Mouse (Mus musculus) forebrain, embryonic 16.5 days (tissue): ENCODE data around the gene Dph2. TPM values are rescaled to one million over a fixed set of nuclear protein-coding genes. Genes with fewer than 3 reads are reported as not detected.

Experiments
- ATAC-seq: fragments of 200-750 bp; cut with Nextera tagmentation; 2 replicates; pipeline ENCODE4 v1.8.0; 2017; ENCODE audit warnings: mild to moderate bottlenecking, moderate library complexity
- H3K27ac ChIP-seq: fragments of 300-500 bp; sonication (generic); 2 replicates; pipeline ENCODE4 v1.5.1; 2014; ENCODE audit warnings: low read length, control low read depth
- H3K27me3 ChIP-seq: fragments of 300-500 bp; sonication (generic); replicated peaks from 2 replicates; pipeline ENCODE4 v1.6.1; 2014; ENCODE audit warnings: low read length; ENCODE audit not compliant: control insufficient read depth, insufficient read depth
- H3K36me3 ChIP-seq: fragments of 300-500 bp; sonication (generic); 2 replicates; pipeline ENCODE4 v1.6.1; 2014; ENCODE audit not compliant: control insufficient read depth, insufficient read depth
- H3K4me1 ChIP-seq: fragments of 300-500 bp; sonication (generic); replicated peaks from 2 replicates; pipeline ENCODE4 v1.6.1; 2014; ENCODE audit warnings: low read length; ENCODE audit not compliant: control insufficient read depth, insufficient read depth
- H3K4me2 ChIP-seq: fragments of 300-500 bp; sonication (generic); 2 replicates; pipeline ENCODE4 v1.6.1; 2014; ENCODE audit warnings: mild to moderate bottlenecking, low read length, control low read depth
- H3K4me3 ChIP-seq: fragments of 300-500 bp; sonication (generic); replicated peaks from 2 replicates; pipeline ENCODE4 v1.5.1; 2014; ENCODE audit warnings: mild to moderate bottlenecking, low read length, control low read depth
- H3K9ac ChIP-seq: fragments of 300-500 bp; sonication (generic); replicated peaks from 2 replicates; pipeline ENCODE4 v1.6.1; 2014; ENCODE audit warnings: low read depth, low read length, control low read depth
- H3K9me3 ChIP-seq: fragments of 300-500 bp; sonication (generic); 2 replicates; pipeline ENCODE4 v1.6.1; 2016; ENCODE audit warnings: low read length; ENCODE audit not compliant: control insufficient read depth
- WGBS: fragments of 180-500 bp; shearing (Covaris S2); extraction: QIAGEN DNeasy Blood & Tissue Kit; methylation state at CpG from one replicate; pipeline ENCODE4 v1.1.7; 2014; 5-methylcytosine and 5-hydroxymethylcytosine counted together
- polyA plus RNA-seq: library from polyadenylated mRNA; unstranded; fragments of >200 nt; fragmentation: Nextera tagmentation; extraction: Ambion mirVana; gene quantifications from 2 replicates; pipeline ENCODE4 v1.2.1, GENCODE M21; 2015

Dph2 gene
- polyA plus RNA-seq, 1 experiment from 2014 or later, result 30.1 TPM

- Histone ChIP-seq H3K4me3 (no peak overlapping the region), H3K27ac (no peak overlapping the region), H3K4me2 (no peak overlapping the region), H3K9me3 (no peaks in the 10 kb centered on the region), H3K36me3 (no peaks in the 10 kb centered on the region), H3K9ac (no peak overlapping the region), H3K4me1 (peaks cover 15% of the 10 kb centered on the region), H3K27me3 (peaks cover 21% of the 10 kb centered on the region)
- WGBS, result 59% methylated on average over 2 of the region's 2 CpGs
- ATAC-seq, result no peak
These were observed 31.6 kb upstream of the Dph2 start for GRCm38 (mm10) chr4:117923450-117923849.

- no peak overlapping the region for H3K27ac ChIP-seq
- peaks cover 1% of the 10 kb centered on the region for H3K4me1 ChIP-seq
- WGBS, result 84% methylated on average over 2 of the region's 2 CpGs
- peaks cover 8% of the 10 kb centered on the region; the same call in 1 of the 2 replicates for H3K27me3 ChIP-seq
- H3K9me3 ChIP-seq, result no peaks in the 10 kb centered on the region
- no peak overlapping the region for H3K4me3 ChIP-seq
- H3K9ac ChIP-seq, result no peak overlapping the region
- H3K4me2 ChIP-seq, result no peak overlapping the region
- no peak for ATAC-seq
- H3K36me3 ChIP-seq, result no peaks in the 10 kb centered on the region
These were observed 29.5 kb upstream of the Dph2 start for GRCm38 (mm10) chr4:117921358-117921757.

DNA sequence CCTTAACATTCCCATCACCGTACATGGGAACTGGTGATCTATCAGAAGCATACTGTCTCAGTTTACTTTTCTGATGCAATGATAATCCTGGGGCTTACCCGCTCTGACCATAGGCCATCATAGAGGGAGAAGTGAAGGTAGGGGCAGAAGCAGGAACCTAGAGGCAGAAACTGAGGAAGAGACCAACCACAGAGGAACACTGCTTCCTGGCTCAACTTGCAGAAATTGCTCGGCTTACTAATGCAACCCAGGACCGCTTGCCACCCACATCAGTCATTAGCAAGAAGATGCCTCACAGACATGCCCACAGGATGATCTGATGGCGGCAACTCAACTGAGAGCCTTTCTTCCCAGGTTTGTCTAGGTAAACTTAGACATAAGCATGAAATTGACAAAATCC is 26.9 kb upstream of the Dph2 start:
- 94% methylated on average over 5 of the region's 5 CpGs for WGBS
- ATAC-seq, result no peak

GRCm38 (mm10) chr4:117918261-117918660 is 26.4 kb upstream of the Dph2 start:
- Histone ChIP-seq H3K9ac (no peak overlapping the region), H3K9me3 (no peaks in the 10 kb centered on the region), H3K4me2 (no peak overlapping the region), H3K27ac (no peak overlapping the region), H3K36me3 (no peaks in the 10 kb centered on the region), H3K4me3 (no peak overlapping the region), H3K4me1 (peaks cover 18% of the 10 kb centered on the region), H3K27me3 (no peaks in the 10 kb centered on the region)
- 60% methylated on average over 3 of the region's 3 CpGs for WGBS
- no peak for ATAC-seq

More for the DNA sequence above, 26.9 kb upstream of the Dph2 start:
- no peak overlapping the region for H3K27ac ChIP-seq
- no peaks in the 10 kb centered on the region for H3K36me3 ChIP-seq
- no peak overlapping the region for H3K4me3 ChIP-seq
- H3K27me3 ChIP-seq, result no peaks in the 10 kb centered on the region
- H3K4me2 ChIP-seq, result no peak overlapping the region
- H3K4me1 ChIP-seq, result peaks cover 13% of the 10 kb centered on the region
- H3K9me3 ChIP-seq, result no peaks in the 10 kb centered on the region
- H3K9ac ChIP-seq, result no peak overlapping the region

GRCm38 (mm10) chr4:117917847-117918246 is 26.0 kb upstream of the Dph2 start:
- H3K9ac ChIP-seq, result no peak overlapping the region
- WGBS, result 93% methylated on average over 4 of the region's 4 CpGs
- no peaks in the 10 kb centered on the region for H3K9me3 ChIP-seq
- no peak for ATAC-seq
- no peaks in the 10 kb centered on the region for H3K27me3 ChIP-seq
- H3K4me3 ChIP-seq, result no peak overlapping the region
- H3K36me3 ChIP-seq, result no peaks in the 10 kb centered on the region
- no peak overlapping the region for H3K4me2 ChIP-seq
- peaks cover 22% of the 10 kb centered on the region for H3K4me1 ChIP-seq
- H3K27ac ChIP-seq, result no peak overlapping the region

GRCm38 (mm10) chr4:117917402-117917801 is 25.6 kb upstream of the Dph2 start:
- 90% methylated on average over 4 of the region's 4 CpGs for WGBS

GRCm38 (mm10) chr4:117916386-117916785 is 24.6 kb upstream of the Dph2 start:
- Histone ChIP-seq H3K36me3 (peaks cover 5% of the 10 kb centered on the region), H3K4me1 (peaks cover 27% of the 10 kb centered on the region), H3K9me3 (no peaks in the 10 kb centered on the region), H3K27me3 (no peaks in the 10 kb centered on the region), H3K4me2 (no peak overlapping the region), H3K27ac (no peak overlapping the region), H3K9ac (no peak overlapping the region), H3K4me3 (no peak overlapping the region)
- 90% methylated on average over 5 of the region's 5 CpGs for WGBS
- no peak for ATAC-seq

More at GRCm38 (mm10) chr4:117917402-117917801, 25.6 kb upstream of the Dph2 start:
- H3K27ac ChIP-seq, result no peak overlapping the region
- no peak overlapping the region for H3K9ac ChIP-seq
- H3K4me2 ChIP-seq, result no peak overlapping the region
- no peak overlapping the region for H3K4me3 ChIP-seq
- no peaks in the 10 kb centered on the region for H3K27me3 ChIP-seq
- no peaks in the 10 kb centered on the region for H3K9me3 ChIP-seq
- peaks cover 26% of the 10 kb centered on the region for H3K4me1 ChIP-seq
- ATAC-seq, result no peak
- no peaks in the 10 kb centered on the region for H3K36me3 ChIP-seq

GRCm38 (mm10) chr4:117915489-117916105 is 23.8 kb upstream of the Dph2 start:
- ATAC-seq, result no peak
- Histone ChIP-seq H3K9ac (peak overlapping the region; percentile 75), H3K4me1 (peaks cover 27% of the 10 kb centered on the region), H3K4me3 (peak overlapping the region; percentile 86), H3K27ac (peak overlapping the region; percentile 85), H3K36me3 (peaks cover 6% of the 10 kb centered on the region), H3K9me3 (no peaks in the 10 kb centered on the region), H3K27me3 (no peaks in the 10 kb centered on the region), H3K4me2 (peak overlapping the region; percentile 100)
- WGBS, result 5% methylated on average over 19 of the region's 19 CpGs

DNA sequence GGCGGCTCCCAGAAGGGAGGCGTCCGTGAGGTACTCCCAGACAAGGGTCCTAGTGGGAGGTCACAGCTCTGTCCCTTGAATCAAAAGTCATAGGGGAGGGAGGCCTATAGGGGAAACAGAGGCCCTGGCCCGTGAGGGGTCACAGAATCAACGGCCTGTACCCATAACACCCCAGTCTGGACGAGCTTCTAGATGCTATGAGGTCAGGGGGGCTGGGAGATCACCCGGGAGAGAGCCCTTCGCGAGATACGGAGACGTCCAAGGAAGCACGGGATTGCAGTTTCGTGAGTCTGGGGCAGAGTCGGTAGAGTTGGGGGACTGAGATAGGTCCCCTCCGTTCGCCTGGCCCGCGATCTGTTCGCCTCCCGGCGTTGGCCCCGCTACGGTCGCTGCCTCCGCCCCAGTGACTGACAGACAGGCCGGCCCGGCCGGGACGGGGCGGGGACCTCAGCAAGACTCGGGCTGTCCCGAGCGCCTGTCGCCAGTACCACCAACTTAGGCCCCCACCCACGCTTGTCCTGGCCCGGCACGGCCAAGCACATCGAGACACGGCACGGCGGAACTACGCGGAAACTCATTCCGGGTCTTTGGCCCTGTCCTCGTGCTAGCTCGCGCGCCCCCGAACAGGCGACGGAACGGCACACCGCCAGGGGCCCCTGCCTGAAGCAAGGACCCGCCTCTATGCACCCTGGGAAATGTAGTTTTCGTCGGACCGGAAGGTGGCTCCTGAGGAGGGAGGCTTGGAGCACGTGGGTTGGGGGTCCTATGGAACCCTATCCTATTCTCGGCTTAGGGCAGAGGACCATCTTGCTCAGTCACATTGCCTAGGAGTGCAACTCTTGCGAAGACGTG is 23.0 kb upstream of the Dph2 start, which contains the start of gene Ipo13:
Gene Ipo13 (minus strand): TSS at position 409 of the 852 bp plus-strand sequence.
- H3K4me1 ChIP-seq, result peaks cover 33% of the 10 kb centered on the region
- peak within 1 kb of the TSS; percentile 85 for H3K27ac ChIP-seq
- no peaks in the 10 kb centered on the region for H3K27me3 ChIP-seq
- peak within 1 kb of the TSS; percentile 100 for H3K4me2 ChIP-seq
- peak within 1 kb of the TSS; percentile 75 for H3K9ac ChIP-seq
- peak; percentile 97 for ATAC-seq
- under 1% methylated on average over 61 of the region's 61 CpGs for WGBS
- H3K36me3 ChIP-seq, result peaks cover 6% of the 10 kb centered on the region
- peak within 1 kb of the TSS; percentile 86 for H3K4me3 ChIP-seq
- no peaks in the 10 kb centered on the region for H3K9me3 ChIP-seq
